Mouse (Mus musculus) embryonic fibroblast, embryonic 13.5 days (primary cell): Measurements from ENCODE around the gene Zc3hav1.
"Not testable (repeated sequence)": the region's sequence is repeated elsewhere in the genome, so short reads cannot be mapped to it uniquely, and the experiment has no call there.

Experiments used
- CTCF ChIP-seq: IDR thresholded peaks from 2 replicates; pipeline ENCODE4 v1.5.1; 2011; ENCODE audit warnings: mild to moderate bottlenecking, control low read depth, low read length, moderate library complexity, borderline replicate concordance; ENCODE audit not compliant: insufficient read depth
- POLR2A ChIP-seq: IDR thresholded peaks from 2 replicates; pipeline ENCODE4 v1.6.1; 2011; ENCODE audit warnings: low read depth, mild to moderate bottlenecking, control low read depth, low read length, moderate library complexity

DNA sequence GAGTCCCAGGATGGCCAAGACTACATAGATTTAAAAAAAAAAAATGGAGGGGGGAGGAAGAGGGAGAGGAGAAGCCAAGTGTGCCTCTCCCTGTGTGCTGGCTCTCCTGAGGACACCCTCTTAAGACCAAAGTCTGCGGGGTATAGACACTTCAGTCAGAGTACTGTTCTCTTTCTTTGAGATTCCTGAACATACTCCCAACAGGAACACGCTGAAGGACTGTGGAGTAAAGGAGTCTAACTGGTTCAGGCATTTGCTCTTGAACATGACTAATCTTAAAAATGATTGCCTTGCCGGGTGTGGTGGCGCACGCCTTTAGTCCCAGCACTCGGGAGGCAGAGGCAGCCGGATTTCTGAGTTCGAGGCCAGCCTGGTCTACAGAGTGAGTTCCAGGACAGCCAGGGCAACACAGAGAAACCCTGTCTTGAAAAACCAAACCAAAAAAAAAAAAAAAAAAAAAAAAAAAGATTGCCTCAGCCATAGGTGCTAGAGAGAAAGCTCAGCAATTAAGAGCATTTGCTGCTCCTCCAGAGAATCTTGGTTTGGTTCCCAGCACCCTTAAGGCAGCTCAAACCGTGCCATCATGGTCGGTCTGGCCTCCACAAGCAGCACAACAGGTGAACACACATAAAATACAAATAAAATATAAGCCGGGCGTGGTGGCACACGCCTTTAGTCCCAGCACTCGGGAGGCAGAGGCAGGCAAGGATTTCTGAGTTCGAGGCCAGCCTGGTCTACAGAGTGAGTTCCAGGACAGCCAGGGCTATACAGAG lies 2.4 kb upstream of the Zc3hav1 start:
- TF ChIP-seq POLR2A, CTCF: not testable (repeated sequence)
